Mouse (Mus musculus) erythroid progenitor cell, adult 5-6 weeks (primary cell): ENCODE results near the gene Ptprt. TPM values are rescaled to one million over a fixed set of nuclear protein-coding genes. Genes with fewer than 3 reads are reported as not detected.

Source experiments
- ATAC-seq: replicated peaks from 2 replicates; pipeline ENCODE4 v1.8.0; 2016; ENCODE audit warnings: moderate number of reproducible peaks, mild to moderate bottlenecking, moderate TSS enrichment, inconsistent platforms; ENCODE audit not compliant: poor library complexity, low FRiP score, severe bottlenecking
- total RNA-seq, 2 experiments: library from RNA; stranded (forward) in 1 of 2; stranded (reverse) in 1 of 2; fragments of 150-400 nt in 1 of 2; fragments of 186-747, 209-891 nt in 1 of 2; gene quantifications; 2 replicates each; pipeline versions ENCODE4 v1.2.3 to v1.2.4; 2015 to 2017; ENCODE audit warnings: low replicate concordance in 2 of 2

The Ptprt gene
- total RNA-seq, 2 experiments from 2014 or later: not detected

DNA sequence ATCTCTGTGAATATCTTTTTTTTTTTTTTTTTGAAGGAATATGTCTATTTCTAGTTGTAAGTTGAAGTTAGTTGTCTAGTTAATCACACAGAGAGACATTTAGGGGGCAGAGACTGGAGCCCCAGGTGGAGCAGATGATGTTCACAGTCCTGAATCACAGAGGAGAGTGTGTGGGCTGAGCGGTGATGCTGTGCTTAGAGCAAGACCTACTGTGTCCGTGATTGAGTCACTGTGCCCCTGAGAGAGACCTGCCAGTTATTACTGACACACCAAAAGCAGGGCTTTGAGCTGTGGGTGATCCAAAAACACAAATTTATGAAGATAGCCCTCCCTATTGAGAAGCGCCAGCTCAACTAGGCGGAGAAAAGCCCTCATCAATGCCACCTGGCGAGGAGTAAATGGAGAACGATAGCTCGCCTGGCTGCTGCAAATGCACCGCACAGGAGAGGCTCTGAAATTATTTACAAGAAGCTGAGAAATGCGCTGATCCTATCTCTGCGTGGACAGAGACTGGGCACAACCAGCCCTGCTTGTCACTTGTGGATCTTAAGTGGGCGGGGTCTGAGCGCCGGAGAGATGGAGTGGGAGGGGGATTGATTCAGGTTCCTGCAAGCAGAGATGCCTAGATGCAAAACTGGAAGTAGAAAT, 1162.4 kb downstream of the Ptprt start:
- ATAC-seq: no peak

DNA sequence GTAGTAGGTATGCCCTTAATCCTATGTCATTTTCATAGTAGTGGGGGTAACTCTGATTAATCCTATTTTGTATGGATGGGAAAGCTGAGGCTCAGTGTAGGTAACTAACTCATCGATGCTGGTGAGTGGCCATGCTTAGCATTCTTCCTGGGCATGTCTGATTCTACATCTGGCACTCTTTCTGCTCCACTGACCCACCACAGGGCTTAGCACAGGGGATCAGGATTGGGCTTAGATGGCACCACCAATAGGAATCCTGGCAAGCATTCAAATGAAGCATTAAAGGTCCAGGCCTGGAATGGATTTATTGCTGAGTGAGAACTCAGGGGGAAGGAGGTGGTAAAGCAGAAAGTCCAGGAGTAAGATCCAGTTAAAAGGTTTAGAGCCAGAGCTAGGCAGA, 1179.2 kb downstream of the Ptprt start:
- no peak for ATAC-seq

DNA sequence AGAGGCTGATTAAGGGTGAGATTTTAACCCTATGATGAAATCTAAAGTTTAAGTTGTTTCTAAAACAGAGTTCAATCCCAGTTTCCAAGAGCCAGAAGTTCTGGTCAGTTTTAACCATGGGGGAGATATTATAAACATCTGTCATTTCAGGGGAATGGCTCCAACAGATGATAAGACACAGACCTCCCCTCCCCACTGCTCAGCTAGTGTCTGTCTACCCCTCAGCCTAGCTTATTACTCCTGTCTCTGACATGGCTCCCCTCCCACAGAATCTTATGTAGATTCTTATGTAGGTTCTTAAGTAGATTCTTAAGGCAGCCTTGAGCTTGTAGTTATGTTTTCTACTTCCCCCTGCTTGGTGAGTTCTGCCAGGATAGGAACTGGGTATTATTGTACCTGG, 1180.5 kb downstream of the Ptprt start:
- ATAC-seq: no peak
